Comparison of ENCODE assay signal across 9 mouse cellular contexts in the genomic region with DNA sequence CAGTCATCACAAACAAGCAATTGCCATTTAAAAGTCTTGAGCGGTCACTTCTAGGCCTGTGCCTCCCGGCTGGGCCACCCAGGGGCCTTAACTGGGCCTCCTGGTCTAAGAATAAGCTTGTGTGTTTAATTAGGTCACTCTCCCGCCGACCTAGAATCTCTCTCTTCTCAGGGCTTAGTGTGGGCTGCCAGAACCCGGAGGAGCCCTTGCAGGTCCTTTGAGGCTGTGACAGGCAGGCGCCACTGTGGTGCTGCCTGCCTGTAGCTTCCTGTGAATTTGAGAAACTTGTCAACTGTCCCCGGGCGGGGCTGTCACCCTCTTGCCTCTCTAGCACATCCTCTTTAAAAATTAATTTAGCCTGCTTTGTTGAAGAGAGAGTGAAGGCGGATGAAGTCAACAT. TPM values are rescaled to one million over a fixed set of nuclear protein-coding genes. Genes with fewer than 3 reads are reported as not detected.
DNase-seq lines count a peak whose midpoint lies in the region; ATAC-seq and TF ChIP-seq lines count a peak whose summit lies in the region.
"Had no signal": no experiment of that assay in that cellular context is flagged by ENCODE, and none has a peak within 500 bp of the region (broad histone marks: within the 10 kb centered on the region; RNA-seq: fewer than 3 reads in every experiment).

No protein-coding gene starts in this region.

- ATAC-seq in kidney, embryonic 16.5 days (ENCODE audit: low FRiP score, low TSS enrichment): no peak
- no peak for ATAC-seq in hindbrain, embryonic 13.5 days (ENCODE audit: low FRiP score)

- H3K9ac ChIP-seq in liver, adult 2 months (ENCODE audit: low read depth, low read length): no peak overlapping the region
- H3K9ac ChIP-seq in kidney, embryonic 16.5 days (replicated peaks; ENCODE audit: low read length): no peak overlapping the region
- no peak overlapping the region for H3K9ac ChIP-seq in hindbrain, embryonic 13.5 days
- H3K9ac ChIP-seq: lung, embryonic 15.5 days had no signal

- H3K4me2 ChIP-seq in kidney, embryonic 16.5 days (replicated peaks; ENCODE audit: low read depth, low read length): no peak overlapping the region
- no peak overlapping the region for H3K4me2 ChIP-seq in hindbrain, embryonic 13.5 days
- H3K4me2 ChIP-seq: lung, embryonic 15.5 days had no signal

- H3K4me1 ChIP-seq in liver, adult 2 months (ENCODE audit: control insufficient read depth, insufficient read depth, low read length): 0 out of 2 replicates have a peak, but pooled peaks cover 4% of the 10 kb centered on the region
- H3K4me1 ChIP-seq in kidney, embryonic 16.5 days (ENCODE audit: insufficient read depth, low read length): no peaks in the 10 kb centered on the region
- H3K4me1 ChIP-seq in hindbrain, embryonic 13.5 days (replicated peaks): no peaks in the 10 kb centered on the region

- H3K36me3 ChIP-seq in liver, adult 2 months (ENCODE audit: control insufficient read depth, insufficient read depth, low read length): no peaks in the 10 kb centered on the region
- no peaks in the 10 kb centered on the region for H3K36me3 ChIP-seq in kidney, embryonic 16.5 days (ENCODE audit: insufficient read depth, low read length)
- no peaks in the 10 kb centered on the region for H3K36me3 ChIP-seq in hindbrain, embryonic 13.5 days
- H3K36me3 ChIP-seq: lung, embryonic 15.5 days had no signal

- no peak for DNase-seq in liver, adult 2 months (ENCODE audit: extremely low read depth, low read depth, low spot score)
- no peak for DNase-seq in liver
- peak; percentile 12 for DNase-seq in cerebellum, adult 8-10 months
- peak; percentile 69 for DNase-seq in retina, adult 2 months (ENCODE audit: low read depth, low spot score)
- no peak for DNase-seq in adrenal gland, postnatal 36 days
- no peak for DNase-seq in ovary, postnatal 10 days (ENCODE audit: low spot score)

- H3K27me3 ChIP-seq in liver, adult 2 months (ENCODE audit: control insufficient read depth, insufficient read depth, low read length): no peaks in the 10 kb centered on the region
- no peaks in the 10 kb centered on the region for H3K27me3 ChIP-seq in kidney, embryonic 16.5 days (ENCODE audit: insufficient read depth, low read length)
- no peaks in the 10 kb centered on the region for H3K27me3 ChIP-seq in hindbrain, embryonic 13.5 days
- H3K27me3 ChIP-seq: lung, embryonic 15.5 days had no signal

- WGBS in liver, adult 2 months: 66% methylated on average over 9 of the region's 9 CpGs
- WGBS in kidney, embryonic 16.5 days: 55% methylated on average over 9 of the region's 9 CpGs
- WGBS in hindbrain, embryonic 13.5 days: 65% methylated on average over 9 of the region's 9 CpGs

- 0 out of 2 replicates have a peak overlapping the region, but pooled peaks have one; percentile 18 for H3K27ac ChIP-seq in liver, adult 2 months (replicated peaks; ENCODE audit: insufficient read depth, low read depth, low read length)
- H3K27ac ChIP-seq in kidney, embryonic 16.5 days (ENCODE audit: low read length): peak overlapping the region; percentile 35; the same call in 1 of the 2 replicates
- no peak overlapping the region for H3K27ac ChIP-seq in hindbrain, embryonic 13.5 days
- H3K27ac ChIP-seq: lung, embryonic 15.5 days had no signal

- TF ChIP-seq CTCF in liver, adult 2 months (IDR thresholded peaks at IDR 0.05; ENCODE audit: low read depth, low read length): no peak

- no peaks in the 10 kb centered on the region for H3K79me2 ChIP-seq in liver, adult 2 months (ENCODE audit: control insufficient read depth, insufficient read depth, low read length)

- TF ChIP-seq POLR2A in liver, adult 2 months (IDR thresholded peaks at IDR 0.05; ENCODE audit: extremely low read depth, insufficient read depth, low read length): no peak

- no peaks in the 10 kb centered on the region for H3K9me3 ChIP-seq in kidney, embryonic 16.5 days (ENCODE audit: low read length)
- H3K9me3 ChIP-seq in hindbrain, embryonic 13.5 days: no peaks in the 10 kb centered on the region; the same call in 1 of the 2 replicates
- H3K9me3 ChIP-seq: lung, embryonic 15.5 days had no signal

- H3K4me3 ChIP-seq in liver, adult 2 months (ENCODE audit: insufficient read depth, low read depth, low read length): no peak overlapping the region
- no peak overlapping the region for H3K4me3 ChIP-seq in kidney, embryonic 16.5 days (ENCODE audit: low read length)
- H3K4me3 ChIP-seq in hindbrain, embryonic 13.5 days: no peak overlapping the region
- H3K4me3 ChIP-seq: lung, embryonic 15.5 days had no signal

RNA-seq across cellular contexts. Expression of gene Slc20a1, which starts 45.2 kb away (rescaled TPM):
- total RNA-seq in liver, adult 2 months (2014; rRNA removed): 24.9 and 36.0 TPM in 2 replicates
- polyA plus RNA-seq in liver, adult 2 months (2012; rRNA removed): 7.8 and 9.4 TPM in 2 replicates
- polyA plus RNA-seq in kidney, embryonic 16.5 days (2015; fragmentation: Nextera tagmentation; extraction: Ambion mirVana): 28.3 and 31.3 TPM in 2 replicates
- total RNA-seq in adrenal gland, postnatal 36 days (2021): 10 to 100 TPM; 16.1 to 20.3 TPM
- 47.2 and 48.2 TPM in 2 replicates for polyA plus RNA-seq in hindbrain, embryonic 13.5 days (2015; fragmentation: Nextera tagmentation; extraction: Ambion mirVana)

RNA-seq across cellular contexts. Expression of gene Ckap2l, which starts 53.2 kb away (rescaled TPM):
- 0.09 and 0.60 TPM in 2 replicates for total RNA-seq in liver, adult 2 months (2014; rRNA removed)
- 0.04 TPM in 1 of 2 replicates, not detected in the other for polyA plus RNA-seq in liver, adult 2 months (2012; rRNA removed)
- 43.7 and 52.2 TPM in 2 replicates for polyA plus RNA-seq in kidney, embryonic 16.5 days (2015; fragmentation: Nextera tagmentation; extraction: Ambion mirVana)
- total RNA-seq in adrenal gland, postnatal 36 days (2021): 1 to 10 TPM; 3.0 to 3.5 TPM
- 10.1 and 11.1 TPM in 2 replicates for polyA plus RNA-seq in hindbrain, embryonic 13.5 days (2015; fragmentation: Nextera tagmentation; extraction: Ambion mirVana)

Comparison
In these comparisons a context has a peak if more than half of its experiments do, and no peak if none do; other contexts are left out.
1. DNase-seq: peak in cerebellum, adult 8-10 months (single experiment) and retina, adult 2 months (single experiment); none in liver, adult 2 months (single experiment), liver (single experiment), adrenal gland, postnatal 36 days (0 of 2) and ovary, postnatal 10 days (single experiment).
2. RNA of gene Ckap2l, which starts 53.2 kb away (polyA plus RNA-seq): 43.7 to 52.2 TPM in kidney, embryonic 16.5 days and 10.1 to 11.1 TPM in hindbrain, embryonic 13.5 days; 0.04 TPM in liver, adult 2 months; every median in the first group is over 10 times any median in the second.